Mouse (Mus musculus) embryonic facial prominence, embryonic 11.5 days (tissue): ENCODE results near the gene Hs3st3b1. TPM values are rescaled to one million over a fixed set of nuclear protein-coding genes. Genes with fewer than 3 reads are reported as not detected.

Experiments used
- ATAC-seq: fragments of 200-750 bp; cut with Nextera tagmentation; replicated peaks from 2 replicates; pipeline ENCODE4 v1.8.0; 2017; ENCODE audit warnings: low read depth; ENCODE audit not compliant: insufficient number of reproducible peaks, low FRiP score, low TSS enrichment
- DNase-seq: peaks from one replicate; pipeline ENCODE4 v3.0.0-alpha.2; 2015; ENCODE audit warnings: low spot score
- H3K27ac ChIP-seq: fragments of 300-500 bp; sonication (generic); replicated peaks from 2 replicates; pipeline ENCODE4 v1.5.1; 2014; ENCODE audit warnings: mild to moderate bottlenecking, low read depth, low read length, control low read depth
- H3K27me3 ChIP-seq: fragments of 300-500 bp; sonication (generic); 2 replicates; pipeline ENCODE4 v1.6.1; 2014; ENCODE audit warnings: mild to moderate bottlenecking, low read length, moderate library complexity, mixed read lengths; ENCODE audit not compliant: control insufficient read depth, insufficient read depth
- H3K36me3 ChIP-seq: fragments of 300-500 bp; sonication (generic); replicated peaks from 2 replicates; pipeline ENCODE4 v1.6.1; 2014; ENCODE audit warnings: low read depth, mild to moderate bottlenecking, low read length, moderate library complexity, mixed read lengths; ENCODE audit not compliant: control insufficient read depth, insufficient read depth
- H3K4me1 ChIP-seq: fragments of 300-500 bp; sonication (generic); 2 replicates; pipeline ENCODE4 v1.6.1; 2014; ENCODE audit warnings: low read length, mixed read lengths; ENCODE audit not compliant: control insufficient read depth, insufficient read depth
- H3K4me2 ChIP-seq: fragments of 300-500 bp; sonication (generic); 2 replicates; pipeline ENCODE4 v1.6.1; 2014; ENCODE audit warnings: low read depth, mild to moderate bottlenecking, control low read depth, low read length, moderate library complexity
- H3K4me3 ChIP-seq: fragments of 300-500 bp; sonication (generic); 2 replicates; pipeline ENCODE4 v1.5.1; 2014; ENCODE audit warnings: low read depth, low read length, control low read depth
- H3K9ac ChIP-seq: fragments of 300-500 bp; sonication (generic); replicated peaks from 2 replicates; pipeline ENCODE4 v1.6.1; 2014; ENCODE audit warnings: mild to moderate bottlenecking, control low read depth, low read length
- H3K9me3 ChIP-seq: fragments of 300-500 bp; sonication (generic); replicated peaks from 2 replicates; pipeline ENCODE4 v1.6.1; 2016; ENCODE audit warnings: mild to moderate bottlenecking, low read length, inconsistent platforms, mixed read lengths; ENCODE audit not compliant: control insufficient read depth
- WGBS: fragments of 180-500 bp; shearing (Covaris S2); extraction: QIAGEN DNeasy Blood & Tissue Kit; methylation state at CpG from one replicate; pipeline ENCODE4 v1.1.7; 2014; 5-methylcytosine and 5-hydroxymethylcytosine counted together
- polyA plus RNA-seq: library from polyadenylated mRNA; unstranded; fragments of >200 nt; fragmentation: Nextera tagmentation; extraction: Ambion mirVana; gene quantifications from 2 replicates; pipeline ENCODE4 v1.2.1, GENCODE M21; 2014

Hs3st3b1 gene
- polyA plus RNA-seq, 1 experiment from 2014 or later, result 15.2 TPM

DNA sequence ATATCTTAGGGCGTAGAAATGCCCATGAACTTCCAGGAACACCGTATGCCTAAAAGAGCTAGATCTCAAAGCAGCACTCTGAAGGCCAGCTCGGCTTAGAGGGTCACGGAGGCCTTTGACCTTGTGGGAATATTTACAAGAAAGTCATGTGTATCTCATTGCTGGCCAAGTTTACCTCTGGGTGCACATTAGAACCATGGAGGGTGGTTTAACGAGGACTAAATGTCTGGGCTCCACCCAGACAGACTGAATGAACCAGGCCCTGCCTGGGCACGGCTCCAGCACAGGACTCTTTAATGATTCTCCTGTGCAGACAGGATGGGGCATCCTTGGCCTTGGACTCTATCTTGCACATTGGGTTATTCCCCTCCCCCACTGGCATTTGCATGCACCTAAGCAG, 27.9 kb downstream of the Hs3st3b1 start:
- Histone ChIP-seq H3K27me3 (no peaks in the 10 kb centered on the region), H3K4me1 (no peaks in the 10 kb centered on the region), H3K9me3 (no peaks in the 10 kb centered on the region), H3K27ac (no peak overlapping the region), H3K4me2 (no peak overlapping the region), H3K9ac (no peak overlapping the region), H3K4me3 (no peak overlapping the region), H3K36me3 (no peaks in the 10 kb centered on the region)
- ATAC-seq (no peak), DNase-seq (no peak)
- WGBS, result 66% methylated on average over 6 of the region's 6 CpGs

DNA sequence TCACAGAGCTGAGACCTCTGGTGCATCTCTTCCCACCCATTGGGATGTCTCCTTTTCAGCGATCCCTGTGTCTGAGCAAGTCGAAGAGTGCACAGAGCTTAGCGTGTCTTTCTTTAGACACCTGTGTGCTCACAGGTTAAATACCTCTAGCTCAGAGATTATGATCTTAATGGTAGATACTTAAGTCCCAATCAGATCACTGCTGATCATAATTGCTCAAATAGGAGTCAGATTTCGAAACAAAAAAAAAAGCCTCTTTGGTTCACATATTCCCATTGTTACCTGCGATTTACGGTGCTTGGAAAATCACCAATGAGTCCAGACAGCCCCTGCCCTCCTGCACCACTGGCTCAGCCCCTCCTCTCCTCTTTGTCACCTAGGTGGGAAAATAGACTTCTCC, 28.5 kb downstream of the Hs3st3b1 start:
- H3K27me3 ChIP-seq, result peaks cover 2% of the 10 kb centered on the region; the same call in 1 of the 2 replicates
- no peaks in the 10 kb centered on the region for H3K36me3 ChIP-seq
- H3K4me2 ChIP-seq, result no peak overlapping the region
- H3K27ac ChIP-seq, result no peak overlapping the region
- H3K9ac ChIP-seq, result no peak overlapping the region
- no peak overlapping the region for H3K4me3 ChIP-seq
- WGBS, result 69% methylated on average over 6 of the region's 6 CpGs
- DNase-seq, result no peak
- no peak for ATAC-seq
- no peaks in the 10 kb centered on the region for H3K4me1 ChIP-seq
- H3K9me3 ChIP-seq, result no peaks in the 10 kb centered on the region

- Histone ChIP-seq H3K27ac (no peak overlapping the region), H3K4me2 (no peak overlapping the region), H3K4me3 (no peak overlapping the region), H3K4me1 (no peaks in the 10 kb centered on the region), H3K27me3 (peaks cover 4% of the 10 kb centered on the region; the same call in 1 of the 2 replicates), H3K36me3 (no peaks in the 10 kb centered on the region; the same call in 1 of the 2 replicates), H3K9ac (no peak overlapping the region), H3K9me3 (no peaks in the 10 kb centered on the region)
- ATAC-seq (no peak), DNase-seq (peak; percentile 14)
- WGBS, result 42% methylated on average over 7 of the region's 7 CpGs
Observed at GRCm38 (mm10) chr11:63891479-63892020, 30.5 kb downstream of the Hs3st3b1 start.

GRCm38 (mm10) chr11:63883385-63883784, 38.7 kb downstream of the Hs3st3b1 start:
- peaks cover under 1% of the 10 kb centered on the region; the same call in 1 of the 2 replicates for H3K27me3 ChIP-seq
- ATAC-seq (no peak), DNase-seq (no peak)
- H3K27ac ChIP-seq, result no peak overlapping the region
- no peak overlapping the region for H3K9ac ChIP-seq
- WGBS, result 88% methylated on average over 3 of the region's 3 CpGs
- H3K4me1 ChIP-seq, result no peaks in the 10 kb centered on the region
- no peaks in the 10 kb centered on the region for H3K9me3 ChIP-seq
- no peak overlapping the region for H3K4me2 ChIP-seq
- H3K4me3 ChIP-seq, result no peak overlapping the region
- no peaks in the 10 kb centered on the region; the same call in 1 of the 2 replicates for H3K36me3 ChIP-seq

DNA sequence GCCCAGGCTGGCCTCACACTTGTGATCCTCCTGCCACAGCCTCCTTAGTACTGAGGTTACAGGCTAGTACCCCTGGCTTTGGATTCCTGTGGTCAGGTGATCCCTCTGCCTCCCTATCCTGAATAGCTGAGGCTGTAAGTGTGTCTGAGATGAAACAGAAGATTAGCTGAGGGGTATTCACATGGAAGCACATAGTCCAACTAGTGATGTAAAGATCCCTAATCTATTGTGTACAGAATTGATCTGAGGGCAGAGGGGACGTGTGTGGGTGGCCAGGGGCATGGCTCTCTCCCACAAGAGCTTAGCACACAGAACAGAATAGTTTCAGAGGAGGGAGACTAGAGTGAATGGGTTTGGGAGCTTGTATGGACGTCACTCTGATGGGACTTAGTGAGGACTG, 41.8 kb downstream of the Hs3st3b1 start:
- Histone ChIP-seq H3K36me3 (no peaks in the 10 kb centered on the region), H3K4me2 (no peak overlapping the region), H3K27me3 (no peaks in the 10 kb centered on the region), H3K27ac (no peak overlapping the region), H3K9ac (no peak overlapping the region), H3K9me3 (no peaks in the 10 kb centered on the region), H3K4me1 (no peaks in the 10 kb centered on the region), H3K4me3 (no peak overlapping the region)
- 56% methylated on average over 2 of the region's 2 CpGs for WGBS
- ATAC-seq (no peak), DNase-seq (no peak)

DNA sequence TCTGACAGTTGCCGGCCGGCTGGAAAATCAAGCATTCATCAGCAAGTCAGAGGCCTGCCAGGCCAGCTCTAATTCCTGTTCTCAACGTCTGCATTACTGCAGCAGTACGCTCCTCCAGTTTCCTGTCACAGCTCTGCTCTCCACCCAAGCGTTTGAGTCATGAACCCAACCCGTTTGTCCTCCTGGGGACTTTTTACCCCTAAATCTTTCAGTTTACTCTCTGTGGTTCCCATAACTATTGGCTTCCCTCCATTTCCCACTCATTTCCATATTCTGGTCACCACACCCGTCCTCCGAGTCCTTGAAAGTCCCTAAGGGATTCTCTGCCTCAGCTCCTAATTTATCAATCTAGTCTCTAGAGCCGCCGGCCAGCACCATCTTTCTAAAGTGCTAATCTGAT, 42.8 kb downstream of the Hs3st3b1 start:
- H3K27me3 ChIP-seq, result no peaks in the 10 kb centered on the region
- no peak overlapping the region for H3K27ac ChIP-seq
- H3K9me3 ChIP-seq, result no peaks in the 10 kb centered on the region
- no peaks in the 10 kb centered on the region for H3K4me1 ChIP-seq
- H3K4me3 ChIP-seq, result no peak overlapping the region
- no peak for ATAC-seq
- no peak for DNase-seq
- no peak overlapping the region for H3K4me2 ChIP-seq
- no peaks in the 10 kb centered on the region for H3K36me3 ChIP-seq
- no peak overlapping the region for H3K9ac ChIP-seq
- WGBS, result 71% methylated on average over 10 of the region's 10 CpGs

GRCm38 (mm10) chr11:63878616-63879015, 43.5 kb downstream of the Hs3st3b1 start:
- no peak for ATAC-seq
- Histone ChIP-seq H3K27ac (no peak overlapping the region), H3K4me2 (no peak overlapping the region), H3K27me3 (no peaks in the 10 kb centered on the region), H3K4me3 (no peak overlapping the region), H3K36me3 (no peaks in the 10 kb centered on the region), H3K4me1 (no peaks in the 10 kb centered on the region), H3K9ac (no peak overlapping the region), H3K9me3 (no peaks in the 10 kb centered on the region)
- no peak for DNase-seq
- 95% methylated on average over 4 of the region's 4 CpGs for WGBS

DNA sequence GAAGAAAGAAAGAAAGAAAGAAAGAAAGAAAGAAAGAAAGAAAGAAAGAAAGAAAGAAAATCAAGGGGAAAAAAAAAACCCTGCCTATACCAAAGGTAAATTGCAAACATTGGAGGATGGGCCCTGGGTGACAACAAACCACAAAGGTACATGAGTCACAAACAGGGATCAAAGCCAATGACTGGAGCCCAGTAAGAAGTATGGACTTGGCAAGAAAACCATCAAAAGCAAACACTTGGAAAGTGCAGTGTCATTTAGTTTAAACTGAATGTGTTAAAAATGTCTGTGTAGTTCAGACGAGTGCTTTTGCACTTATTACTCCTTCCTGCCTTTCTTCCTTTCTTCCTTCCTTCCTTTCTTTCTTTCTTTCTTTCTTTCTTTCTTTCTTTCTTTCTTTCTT, 59.3 kb downstream of the Hs3st3b1 start:
- H3K9ac ChIP-seq, result no peak overlapping the region
- no peak for ATAC-seq

More for the DNA sequence above, 59.3 kb downstream of the Hs3st3b1 start:
- Histone ChIP-seq H3K4me3 (no peak overlapping the region), H3K27me3 (no peaks in the 10 kb centered on the region), H3K4me2 (no peak overlapping the region), H3K4me1 (no peaks in the 10 kb centered on the region), H3K36me3 (no peaks in the 10 kb centered on the region), H3K9me3 (no peaks in the 10 kb centered on the region), H3K27ac (no peak overlapping the region)
- 68% methylated on average over 1 of the region's 1 CpGs for WGBS
- no peak for DNase-seq
